Mouse (Mus musculus): ENCODE measurements around the gene Gm20388.

- no peak for TF ChIP-seq POLR2A (IDR thresholded peaks at IDR 0.05; ENCODE audit: borderline replicate concordance, extremely low read depth, insufficient read depth, insufficient read length, poor library complexity, severe bottlenecking)
- TF ChIP-seq CTCF (IDR thresholded peaks at IDR 0.05; ENCODE audit: borderline replicate concordance, extremely low read depth, insufficient read depth, insufficient read length) = no peak
Observed at GRCm38 (mm10) chr8:123389026-123389425, 3478.4 kb downstream of the Gm20388 start.

All from brain, embryonic 14.5 days (tissue).